Mouse (Mus musculus): ENCODE measurements around the gene Lta. TPM values are rescaled to one million over a fixed set of nuclear protein-coding genes. Genes with fewer than 3 reads are reported as not detected.

Gene Lta
- total RNA-seq, 2 experiments from 2014 or later, result 0.42 to 0.78 TPM

- intact Hi-C loops (cut with DNase I; ENCODE audit: low total_unique reads), result no loop called here
- DNase-seq, result no peak
Measured at GRCm38 (mm10) chr17:35189186-35189585, 16.0 kb downstream of the Lta start.

GRCm38 (mm10) chr17:35187959-35188610 lies 17.1 kb downstream of the Lta start, which contains the start of gene Lst1:
TSS of gene Lst1 (minus strand) at chr17:35188439.
- intact Hi-C loops (cut with DNase I; ENCODE audit: low total_unique reads), result no loop called here
- no peak for DNase-seq

DNA sequence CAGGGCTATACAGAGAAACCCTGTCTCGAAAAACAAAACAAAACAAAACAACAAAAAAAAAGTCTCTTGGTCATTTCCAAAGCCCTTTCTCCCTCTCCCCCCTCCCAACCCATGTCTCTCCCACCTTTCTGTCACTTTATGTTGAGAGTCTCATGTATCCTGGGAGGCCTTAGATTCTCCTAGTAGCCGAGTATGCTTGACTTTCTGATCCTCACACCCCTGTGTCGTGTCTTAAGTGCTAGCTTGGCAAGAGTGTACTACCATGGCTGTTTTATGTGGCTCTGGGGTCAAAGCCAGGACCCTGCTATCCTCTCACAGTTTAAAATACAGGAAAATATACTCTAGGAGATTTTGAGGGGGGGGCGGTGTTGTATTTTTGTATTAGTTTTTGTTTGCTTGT lies 17.8 kb downstream of the Lta start:
- DNase-seq, result no peak
- intact Hi-C loops (cut with DNase I; ENCODE audit: low total_unique reads), result no loop called here

DNA sequence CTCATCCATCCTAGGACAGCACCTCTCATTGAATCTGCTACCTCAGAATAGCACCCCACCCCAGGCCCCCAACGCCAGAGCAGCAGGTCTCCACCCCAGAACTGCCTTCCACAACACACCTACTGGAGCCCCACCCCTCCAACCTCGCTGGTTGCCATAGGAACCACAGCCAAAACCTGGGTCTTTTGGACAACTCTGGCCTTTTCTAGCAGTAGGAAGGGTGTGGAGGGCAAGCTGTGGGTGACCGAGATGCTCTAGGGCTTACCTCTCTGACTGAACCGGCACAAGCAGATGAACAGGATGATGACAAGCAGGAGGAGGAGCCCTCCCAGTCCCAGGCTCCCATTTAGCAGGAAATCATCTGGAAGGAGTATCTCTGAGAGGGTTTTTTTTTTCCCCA lies 18.5 kb downstream of the Lta start:
- no peak for DNase-seq
- intact Hi-C loops (cut with DNase I; ENCODE audit: low total_unique reads), result no loop called here

GRCm38 (mm10) chr17:35185639-35186611 lies 19.2 kb downstream of the Lta start:
- intact Hi-C loops (cut with DNase I; ENCODE audit: low total_unique reads), result no loop called here
- peak; percentile 74 for DNase-seq

DNA sequence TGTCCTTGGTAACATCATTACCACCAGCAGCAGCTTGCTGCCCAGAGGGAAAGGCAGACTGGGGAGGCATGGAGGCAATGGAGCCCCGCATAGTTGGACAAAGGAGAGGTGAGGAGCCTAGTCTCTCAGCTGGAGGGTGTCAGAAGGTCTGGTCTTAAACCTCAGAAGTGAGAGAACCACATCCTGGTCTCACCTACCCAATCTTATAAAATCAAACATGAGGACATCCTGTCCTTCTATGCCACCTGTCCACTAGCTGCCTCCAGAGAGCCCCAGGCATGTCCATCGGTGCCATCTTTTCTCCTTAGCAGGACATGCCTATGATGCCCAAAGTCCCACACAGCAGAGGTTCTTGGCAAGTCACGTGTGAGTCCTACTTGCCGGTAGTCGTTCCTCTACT lies 25.1 kb downstream of the Lta start:
- DNase-seq, result no peak
- intact Hi-C loops (cut with DNase I; ENCODE audit: low total_unique reads), result no loop called here

GRCm38 (mm10) chr17:35178528-35178927 lies 26.6 kb downstream of the Lta start:
- peak; percentile 80 for DNase-seq
- intact Hi-C loops (cut with DNase I; ENCODE audit: low total_unique reads), result loop anchor here (2.0 kb wide), 1 partner anchor 54 kb away; the partner anchor contains the start of gene Atp6v1g2

DNA sequence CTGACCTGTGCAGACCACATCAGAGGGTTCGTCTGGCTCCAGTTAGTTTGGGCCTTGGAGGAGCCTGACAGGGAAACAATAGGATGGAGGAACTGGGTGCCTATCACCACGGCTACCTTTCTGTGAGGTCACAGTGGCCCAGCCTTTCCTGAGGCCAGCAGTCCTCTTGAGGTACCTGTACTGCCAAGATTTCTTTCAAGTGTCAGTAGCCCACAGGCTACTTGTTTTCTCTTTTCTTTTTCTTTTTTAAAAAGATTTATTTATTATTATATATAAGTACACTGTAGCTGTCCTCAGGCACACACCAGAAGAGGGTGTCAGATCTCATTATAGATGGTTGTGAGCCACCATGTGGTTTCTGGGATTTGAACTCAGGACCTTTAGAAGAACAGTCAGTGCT lies 29.2 kb downstream of the Lta start, which contains the start of gene Aif1:
TSS of gene Aif1 (minus strand) at position 101 of the 400 bp plus-strand sequence.
- DNase-seq, result no peak
- intact Hi-C loops (cut with DNase I; ENCODE audit: low total_unique reads), result no loop called here

DNA sequence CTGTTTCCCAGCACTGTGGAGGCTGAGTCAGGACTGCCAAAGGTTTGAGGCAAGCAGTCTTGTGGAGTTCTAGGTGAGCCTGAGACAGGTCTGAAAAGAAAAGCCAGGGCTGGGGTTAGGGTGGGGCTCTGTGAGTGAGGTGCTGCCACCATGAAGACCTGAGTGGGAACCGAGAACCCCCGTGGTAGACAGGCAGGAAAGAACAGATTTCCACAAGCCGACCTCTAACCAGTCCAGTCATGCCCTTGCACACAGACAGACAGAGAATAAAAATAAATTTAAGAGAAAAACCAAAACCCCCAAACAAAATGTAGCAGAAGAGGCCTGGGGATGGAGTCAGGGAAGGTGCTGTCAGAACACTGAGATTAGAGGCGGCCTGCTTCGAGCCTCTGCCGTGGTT lies 29.8 kb downstream of the Lta start:
- intact Hi-C loops (cut with DNase I; ENCODE audit: low total_unique reads), result no loop called here
- DNase-seq, result no peak

DNA sequence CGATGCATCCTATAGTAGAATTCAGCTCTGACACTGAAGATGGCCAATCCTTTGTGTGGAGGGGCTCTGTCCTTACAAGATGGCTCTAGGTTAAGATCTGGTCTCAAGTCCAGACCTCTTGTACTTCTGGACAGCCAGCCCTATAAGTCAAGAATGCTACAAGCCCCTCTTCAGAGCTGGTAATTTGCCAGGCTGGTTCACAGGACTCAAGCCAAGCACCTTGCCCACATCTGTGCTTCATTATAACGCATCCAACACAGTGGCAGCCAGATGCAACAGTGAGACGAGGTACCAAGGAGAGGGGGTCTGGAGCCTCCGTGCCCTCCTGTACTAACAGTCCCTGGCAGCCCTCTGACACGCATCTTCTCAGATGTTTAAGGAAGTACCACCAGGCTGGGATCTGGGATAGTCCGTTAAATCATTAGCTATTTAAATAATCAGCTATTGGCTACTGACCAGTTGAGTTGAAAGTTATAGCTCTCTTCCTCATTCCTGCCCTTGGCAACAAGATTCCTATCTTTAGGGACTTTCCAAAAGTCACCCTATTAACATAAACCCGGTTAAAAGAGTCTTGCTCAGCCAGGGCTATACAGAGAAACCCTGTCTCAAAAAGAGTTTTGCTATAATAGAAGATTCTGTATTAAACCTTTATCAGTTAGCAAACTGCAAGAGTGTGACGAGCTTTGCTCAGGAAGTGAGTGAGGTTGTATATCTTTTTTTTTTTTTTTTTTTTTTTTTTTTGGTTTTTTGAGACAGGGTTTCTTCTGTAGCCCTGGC lies 30.8 kb downstream of the Lta start:
- no peak for DNase-seq
- intact Hi-C loops (cut with DNase I; ENCODE audit: low total_unique reads), result no loop called here

DNA sequence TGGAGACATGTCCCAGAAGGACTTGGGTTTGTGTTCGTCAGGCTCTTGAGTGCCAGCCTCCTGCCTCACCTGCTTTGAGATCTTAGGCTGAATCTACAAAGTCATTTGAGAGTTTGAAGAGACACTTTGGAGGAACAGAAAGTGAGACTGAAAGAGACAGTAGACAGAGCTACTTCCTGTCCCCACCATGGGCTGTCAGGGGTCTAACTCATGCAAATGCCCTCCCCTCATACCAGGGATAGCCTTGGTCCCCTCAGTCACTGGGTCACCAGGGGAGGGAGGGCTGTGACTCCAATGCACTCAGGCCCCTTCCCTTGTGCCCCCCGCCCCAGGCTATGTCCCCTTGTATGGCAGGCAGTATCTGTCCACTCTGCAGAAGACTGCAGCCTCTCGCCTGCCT lies 31.8 kb downstream of the Lta start:
- intact Hi-C loops (cut with DNase I; ENCODE audit: low total_unique reads), result no loop called here
- DNase-seq, result no peak

DNA sequence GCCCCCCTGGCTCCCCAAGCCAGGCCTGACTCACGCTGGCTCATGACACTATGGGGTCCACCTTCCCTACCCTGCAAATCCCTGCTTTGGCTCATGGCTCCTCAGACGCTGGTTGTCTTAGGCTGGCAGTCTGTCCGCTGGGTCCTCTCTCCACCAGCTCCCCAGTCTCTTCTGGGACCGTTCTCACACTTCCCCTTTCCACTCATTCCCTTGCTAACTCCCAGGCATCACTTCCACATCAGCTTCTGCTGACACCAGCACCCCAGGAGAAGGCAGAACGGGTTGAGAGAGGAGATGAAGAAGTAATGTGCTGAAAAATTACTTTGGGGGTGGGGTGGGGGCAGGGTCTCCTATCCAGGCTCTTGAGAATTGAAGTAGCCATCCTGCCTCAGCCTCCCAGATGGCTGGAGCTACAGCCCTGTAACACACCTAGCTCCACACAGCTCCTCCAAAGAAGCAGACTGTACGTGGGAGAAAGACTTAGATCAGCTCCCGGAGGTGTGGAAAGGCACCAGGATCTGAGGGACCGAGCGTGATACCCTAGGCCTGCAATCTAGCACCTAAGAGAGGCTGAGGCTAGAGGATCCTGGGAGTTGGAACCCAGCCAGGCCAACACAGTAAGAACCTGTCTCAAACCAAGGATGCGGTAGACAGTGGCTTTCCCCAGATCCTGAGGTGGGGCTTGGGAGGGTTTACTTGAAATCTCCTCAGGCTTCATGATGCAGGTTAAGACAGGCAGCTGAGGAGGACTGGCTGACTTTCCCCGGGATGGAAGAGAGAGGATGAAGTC lies 32.5 kb downstream of the Lta start:
- DNase-seq, result no peak
- intact Hi-C loops (cut with DNase I; ENCODE audit: low total_unique reads), result no loop called here

DNA sequence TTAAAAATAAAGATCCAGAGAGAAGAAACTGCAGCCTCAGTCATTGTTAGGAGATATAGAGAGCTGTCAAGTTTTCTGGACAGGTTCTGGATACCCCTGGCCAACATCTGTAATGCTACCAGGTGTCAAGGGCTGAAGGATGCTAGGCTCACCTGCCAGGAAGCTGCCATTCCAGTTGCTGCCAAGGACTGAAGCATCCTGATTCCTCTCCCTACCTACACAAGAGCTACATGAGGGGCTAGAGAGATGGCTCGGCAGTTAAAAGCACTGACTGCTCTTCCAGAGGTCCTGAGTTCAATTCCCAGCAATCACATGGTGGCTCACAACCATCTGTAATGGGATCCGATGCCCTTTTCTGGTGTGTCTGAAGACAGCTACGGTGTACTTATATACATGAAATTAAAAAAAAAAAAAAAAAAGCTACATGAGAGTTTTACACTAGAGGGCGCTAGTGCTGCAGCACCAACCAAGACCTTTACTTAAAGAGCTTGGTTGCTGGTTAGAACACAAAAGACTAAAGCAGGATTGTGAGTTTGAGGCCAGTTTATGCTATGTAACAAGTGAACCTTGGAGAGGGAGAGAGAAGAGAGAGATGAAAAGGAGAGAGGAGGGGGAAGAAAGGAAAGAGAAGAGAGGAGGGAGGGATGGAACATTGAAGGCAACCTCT lies 36.5 kb downstream of the Lta start:
- intact Hi-C loops (cut with DNase I; ENCODE audit: low total_unique reads), result no loop called here
- DNase-seq, result no peak

DNA sequence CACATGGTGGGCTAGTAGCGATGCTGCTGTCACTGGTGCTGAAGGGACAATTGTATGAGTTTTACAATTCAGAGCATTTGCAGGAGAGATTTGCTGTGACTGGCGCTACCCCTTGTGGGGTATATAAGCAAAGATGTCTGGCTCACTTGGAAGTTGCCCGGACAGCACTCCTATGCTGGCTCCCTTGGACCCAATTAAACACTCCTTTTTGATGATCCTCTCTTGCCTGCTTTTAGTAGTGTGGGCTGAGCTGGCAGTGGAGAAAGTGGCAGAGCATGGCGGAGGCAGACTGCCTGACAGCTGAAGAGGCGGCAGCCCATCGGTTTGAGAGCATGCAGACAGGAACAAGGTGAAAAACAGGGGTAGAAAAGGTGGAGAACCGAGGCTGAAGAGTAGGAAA lies 37.4 kb downstream of the Lta start:
- intact Hi-C loops (cut with DNase I; ENCODE audit: low total_unique reads), result no loop called here
- no peak for DNase-seq

DNA sequence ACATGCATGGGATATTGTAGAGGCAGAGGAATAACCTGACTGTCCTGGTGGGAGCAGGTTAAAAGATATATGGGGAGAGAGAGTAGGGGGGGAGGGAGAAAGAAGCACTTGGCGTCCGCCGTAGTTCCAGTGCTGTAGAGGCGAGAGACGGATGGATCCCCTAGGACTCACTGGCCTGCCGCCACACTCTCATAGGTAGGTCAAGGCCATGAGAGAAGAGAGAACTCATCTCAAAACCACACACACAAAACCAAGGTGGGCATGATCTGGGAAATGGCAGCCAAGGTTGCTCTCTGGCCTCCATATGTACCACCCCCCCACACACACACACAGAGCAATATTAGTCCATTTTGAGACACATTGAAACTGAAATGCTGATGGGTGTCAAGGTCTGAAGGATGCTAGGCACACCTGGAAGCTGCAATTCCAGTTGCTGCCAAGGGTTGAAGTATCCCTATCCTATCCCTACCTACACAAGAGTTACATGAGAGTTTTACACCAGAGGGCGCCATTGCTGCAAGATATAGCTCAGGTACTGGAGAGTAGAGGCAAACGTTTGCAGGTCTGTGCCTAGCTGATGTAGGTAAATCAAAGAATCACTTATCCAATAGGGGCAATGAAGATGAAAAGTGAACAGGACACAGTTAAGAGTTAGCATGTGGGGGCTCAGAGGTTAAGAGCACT lies 38.7 kb downstream of the Lta start:
- intact Hi-C loops (cut with DNase I; ENCODE audit: low total_unique reads), result no loop called here
- DNase-seq, result no peak

- intact Hi-C loops (cut with DNase I; ENCODE audit: low total_unique reads), result no loop called here
- DNase-seq, result no peak
Measured at GRCm38 (mm10) chr17:35165451-35166155, 39.5 kb downstream of the Lta start.

Measured in gastrocnemius, postnatal 14 days (tissue).